Mouse (Mus musculus): Measurements from ENCODE around the gene Esrrg. TPM values are rescaled to one million over a fixed set of nuclear protein-coding genes. Genes with fewer than 3 reads are reported as not detected.

The Esrrg gene
- polyA plus RNA-seq (2016; fragmentation: Nextera tagmentation; extraction: Ambion mirVana) = 2.2 and 2.9 TPM in 2 replicates

GRCm38 (mm10) chr1:187608261-187608921, at the start of gene Esrrg:
Esrrg (plus strand) TSS chr1:187608791.
- peak within 1 kb of the TSS; percentile 78 for H3K27ac ChIP-seq
- peaks cover 84% of the 10 kb centered on the region for H3K4me1 ChIP-seq
- DNase-seq (ENCODE audit: low spot score) = peak; percentile 65

GRCm38 (mm10) chr1:187583982-187584381, 24.6 kb upstream of the Esrrg start:
- H3K36me3 ChIP-seq = no peaks in the 10 kb centered on the region
- H3K4me1 ChIP-seq = peaks cover 6% of the 10 kb centered on the region
- H3K27me3 ChIP-seq (ENCODE audit: low read depth, poor library complexity, severe bottlenecking) = no peaks in the 10 kb centered on the region
- no peak for DNase-seq (ENCODE audit: low spot score)
- H3K9me3 ChIP-seq (replicated peaks) = no peaks in the 10 kb centered on the region
- no peak overlapping the region for H3K4me3 ChIP-seq
- no peak overlapping the region for H3K27ac ChIP-seq

More at GRCm38 (mm10) chr1:187608261-187608921, at the start of gene Esrrg:
- peak within 1 kb of the TSS; percentile 58 for H3K4me3 ChIP-seq
- H3K9me3 ChIP-seq (replicated peaks) = no peaks in the 10 kb centered on the region
- no peaks in the 10 kb centered on the region for H3K36me3 ChIP-seq
- WGBS = under 1% methylated on average over 21 of the region's 21 CpGs
- H3K27me3 ChIP-seq (ENCODE audit: low read depth, poor library complexity, severe bottlenecking) = peaks cover 89% of the 10 kb centered on the region

GRCm38 (mm10) chr1:187586541-187587075, 22.0 kb upstream of the Esrrg start:
- 92% methylated on average over 8 of the region's 8 CpGs for WGBS
- Histone ChIP-seq H3K4me1 (no peaks in the 10 kb centered on the region), H3K27ac (no peak overlapping the region), H3K9me3 (replicated peaks) (no peaks in the 10 kb centered on the region), H3K27me3 (ENCODE audit: low read depth, poor library complexity, severe bottlenecking) (no peaks in the 10 kb centered on the region), H3K36me3 (no peaks in the 10 kb centered on the region), H3K4me3 (no peak overlapping the region)
- DNase-seq (ENCODE audit: low spot score) = no peak

- H3K27me3 ChIP-seq (ENCODE audit: low read depth, poor library complexity, severe bottlenecking) = peaks cover 60% of the 10 kb centered on the region
- H3K27ac ChIP-seq = no peak overlapping the region
- no peak for DNase-seq (ENCODE audit: low spot score)
- 44% methylated on average over 2 of the region's 2 CpGs for WGBS
- H3K9me3 ChIP-seq (replicated peaks) = no peaks in the 10 kb centered on the region
- no peaks in the 10 kb centered on the region for H3K36me3 ChIP-seq
- no peak overlapping the region for H3K4me3 ChIP-seq
- H3K4me1 ChIP-seq = peaks cover 42% of the 10 kb centered on the region
Observed at GRCm38 (mm10) chr1:187602942-187603341, 5.6 kb upstream of the Esrrg start.

- WGBS = under 1% methylated on average over 11 of the region's 11 CpGs
- H3K4me3 ChIP-seq = peak overlapping the region; percentile 31
- peak; percentile 39 for DNase-seq (ENCODE audit: low spot score)
- H3K27ac ChIP-seq = no peak overlapping the region
- no peaks in the 10 kb centered on the region for H3K36me3 ChIP-seq
- H3K4me1 ChIP-seq = peaks cover 54% of the 10 kb centered on the region
- H3K9me3 ChIP-seq (replicated peaks) = no peaks in the 10 kb centered on the region
- peaks cover 71% of the 10 kb centered on the region for H3K27me3 ChIP-seq (ENCODE audit: low read depth, poor library complexity, severe bottlenecking)
Observed at GRCm38 (mm10) chr1:187604063-187604484, 4.5 kb upstream of the Esrrg start.

GRCm38 (mm10) chr1:187604691-187605310, 3.8 kb upstream of the Esrrg start:
- Histone ChIP-seq H3K4me3 (peak overlapping the region; percentile 31), H3K27me3 (ENCODE audit: low read depth, poor library complexity, severe bottlenecking) (peaks cover 78% of the 10 kb centered on the region), H3K4me1 (peaks cover 61% of the 10 kb centered on the region), H3K27ac (no peak overlapping the region), H3K9me3 (replicated peaks) (no peaks in the 10 kb centered on the region), H3K36me3 (no peaks in the 10 kb centered on the region)
- peak; percentile 52 for DNase-seq (ENCODE audit: low spot score)
- WGBS = 2% methylated on average over 24 of the region's 24 CpGs

GRCm38 (mm10) chr1:187605391-187606270, 3.0 kb upstream of the Esrrg start:
- no peaks in the 10 kb centered on the region for H3K36me3 ChIP-seq
- H3K4me3 ChIP-seq = peak overlapping the region; percentile 31
- H3K4me1 ChIP-seq = peaks cover 68% of the 10 kb centered on the region
- DNase-seq (ENCODE audit: low spot score) = peak; percentile 64
- peaks cover 87% of the 10 kb centered on the region for H3K27me3 ChIP-seq (ENCODE audit: low read depth, poor library complexity, severe bottlenecking)
- no peak overlapping the region for H3K27ac ChIP-seq
- H3K9me3 ChIP-seq (replicated peaks) = no peaks in the 10 kb centered on the region
- WGBS = 2% methylated on average over 32 of the region's 32 CpGs

GRCm38 (mm10) chr1:187606271-187607040, 2.1 kb upstream of the Esrrg start:
- DNase-seq (ENCODE audit: low spot score) = peak; percentile 42
- no peaks in the 10 kb centered on the region for H3K36me3 ChIP-seq
- no peak overlapping the region for H3K4me3 ChIP-seq
- no peak overlapping the region for H3K27ac ChIP-seq
- H3K27me3 ChIP-seq (ENCODE audit: low read depth, poor library complexity, severe bottlenecking) = peaks cover 95% of the 10 kb centered on the region
- H3K4me1 ChIP-seq = peaks cover 77% of the 10 kb centered on the region
- WGBS = 3% methylated on average over 23 of the region's 23 CpGs
- no peaks in the 10 kb centered on the region for H3K9me3 ChIP-seq (replicated peaks)

GRCm38 (mm10) chr1:187607065-187608047, 1.2 kb upstream of the Esrrg start:
- peaks cover 98% of the 10 kb centered on the region for H3K27me3 ChIP-seq (ENCODE audit: low read depth, poor library complexity, severe bottlenecking)
- H3K27ac ChIP-seq = no peak overlapping the region
- no peaks in the 10 kb centered on the region for H3K36me3 ChIP-seq
- WGBS = under 1% methylated on average over 47 of the region's 47 CpGs
- peak; percentile 59 for DNase-seq (ENCODE audit: low spot score)
- peaks cover 84% of the 10 kb centered on the region for H3K4me1 ChIP-seq
- H3K9me3 ChIP-seq (replicated peaks) = no peaks in the 10 kb centered on the region
- H3K4me3 ChIP-seq = peak overlapping the region; percentile 58; the same call in 1 of the 2 replicates

GRCm38 (mm10) chr1:187609021-187609852, 646 bp downstream of the Esrrg start:
- peak overlapping the region; percentile 78 for H3K27ac ChIP-seq
- DNase-seq (ENCODE audit: low spot score) = peak; percentile 78
- H3K9me3 ChIP-seq (replicated peaks) = no peaks in the 10 kb centered on the region
- H3K27me3 ChIP-seq (ENCODE audit: low read depth, poor library complexity, severe bottlenecking) = peaks cover 84% of the 10 kb centered on the region
- peak overlapping the region; percentile 58 for H3K4me3 ChIP-seq
- WGBS = under 1% methylated on average over 72 of the region's 72 CpGs
- H3K4me1 ChIP-seq = peaks cover 78% of the 10 kb centered on the region
- H3K36me3 ChIP-seq = no peaks in the 10 kb centered on the region

GRCm38 (mm10) chr1:187609853-187610230, 1.3 kb downstream of the Esrrg start:
- Histone ChIP-seq H3K4me1 (peaks cover 72% of the 10 kb centered on the region), H3K9me3 (replicated peaks) (no peaks in the 10 kb centered on the region), H3K36me3 (no peaks in the 10 kb centered on the region), H3K27ac (no peak overlapping the region), H3K4me3 (peak overlapping the region; percentile 58), H3K27me3 (ENCODE audit: low read depth, poor library complexity, severe bottlenecking) (peaks cover 78% of the 10 kb centered on the region)
- no peak for DNase-seq (ENCODE audit: low spot score)
- WGBS = 2% methylated on average over 16 of the region's 16 CpGs
